16 mouse cellular contexts compared by ENCODE assay signal in genomic region chr3:116397341-116397740, GRCm38 (mm10).
"Had no signal": no experiment of that assay in that cellular context is flagged by ENCODE, and none has a peak within 500 bp of the region (broad histone marks: within the 10 kb centered on the region; RNA-seq: fewer than 3 reads in every experiment).

No protein-coding gene starts in this region.

- H3K27ac ChIP-seq: left cerebral cortex, adult 2 months; limb, embryonic 10.5 days; liver, embryonic 15.5 days; lung, embryonic 15.5 days; macrophage; midbrain, embryonic 15.5 days had no signal

- H3K4me3 ChIP-seq: left cerebral cortex, adult 2 months; limb, embryonic 10.5 days; liver, embryonic 15.5 days; lung, embryonic 15.5 days; megakaryocyte, embryonic 14.5 days; midbrain, embryonic 15.5 days; neural tube, embryonic 12.5 days; stomach, embryonic 15.5 days had no signal

- H3K36me3 ChIP-seq: liver, embryonic 15.5 days; lung, embryonic 15.5 days; midbrain, embryonic 15.5 days; stomach, embryonic 15.5 days had no signal

- H3K27me3 ChIP-seq: liver, embryonic 15.5 days; lung, embryonic 15.5 days; megakaryocyte, embryonic 14.5 days; midbrain, embryonic 15.5 days; neural tube, embryonic 12.5 days; stomach, embryonic 15.5 days had no signal

- H3K9me3 ChIP-seq: limb, embryonic 10.5 days; liver, embryonic 15.5 days; lung, embryonic 15.5 days; megakaryocyte, embryonic 14.5 days; midbrain, embryonic 15.5 days; neural tube, embryonic 12.5 days; stomach, embryonic 15.5 days had no signal

- H3K4me2 ChIP-seq: liver, embryonic 11.5 days; liver, embryonic 15.5 days; lung, embryonic 15.5 days; midbrain, embryonic 11.5 days; midbrain, embryonic 15.5 days; stomach, embryonic 15.5 days had no signal

- H3K9ac ChIP-seq: liver, embryonic 15.5 days; lung, embryonic 15.5 days; midbrain, embryonic 15.5 days; neural tube, embryonic 12.5 days; stomach, embryonic 15.5 days had no signal

- DNase-seq: kidney, adult 8-10 months; kidney, postnatal 25 days; right cerebral cortex, postnatal 14 days; thymus, adult 2 months; thymus, postnatal 25 days had no signal

- ATAC-seq: midbrain, embryonic 15.5 days had no signal

- H3K4me1 ChIP-seq: lung, embryonic 15.5 days had no signal
